Comparison of ENCODE assay signal across 12 mouse cellular contexts in genomic region chr4:44187431-44187830, GRCm38 (mm10).
"Had no signal": no experiment of that assay in that cellular context is flagged by ENCODE, and none has a peak within 500 bp of the region (broad histone marks: within the 10 kb centered on the region; RNA-seq: fewer than 3 reads in every experiment).

No protein-coding gene starts in this region.

- DNase-seq: kidney, adult 11 months; kidney, adult 8-10 months; kidney, postnatal 36 days; layer of hippocampus, postnatal 36 days; liver, postnatal 0 days; lung, embryonic 14.5 days; lung, postnatal 36 days; thymus, adult 18-20 months; thymus, postnatal 36 days had no signal

- ATAC-seq: intestine, embryonic 15.5 days; liver, postnatal 0 days; lung, postnatal 0 days; midbrain, embryonic 15.5 days had no signal
